Mouse (Mus musculus) stomach, adult 2 months (tissue): ENCODE measurements around the gene Agpat4. TPM values are rescaled to one million over a fixed set of nuclear protein-coding genes. Genes with fewer than 3 reads are reported as not detected.

Source experiments
- polyA plus RNA-seq: library from polyadenylated mRNA; depleted of rRNA; stranded (reverse); fragments of >200 nt; gene quantifications from 2 replicates; pipeline ENCODE4 v1.2.3, GENCODE M21; 2012; rRNA removed

Agpat4 gene
- 25.0 and 27.8 TPM in 2 replicates for polyA plus RNA-seq

GRCm38 (mm10) chr17:12118561-12118925 is at the start of gene Agpat4:
TSS of gene Agpat4 (plus strand) at chr17:12118704.

Other genes with a start within 250 kb of the Agpat4 start
- gene Map3k4, start 200.1 kb downstream of the Agpat4 start, polyA plus RNA-seq, result 13.2 and 20.4 TPM in 2 replicates